32 mouse cellular contexts compared by ENCODE assay signal in genomic region chr9:4797396-4797795, GRCm38 (mm10). TPM values are rescaled to one million over a fixed set of nuclear protein-coding genes. Genes with fewer than 3 reads are reported as not detected.
"Had no signal": no experiment of that assay in that cellular context is flagged by ENCODE, and none has a peak within 500 bp of the region (broad histone marks: within the 10 kb centered on the region; RNA-seq: fewer than 3 reads in every experiment).

No protein-coding gene starts in this region.

- H3K27ac ChIP-seq: limb, embryonic 10.5 days; limb, embryonic 12.5 days; limb, embryonic 13.5 days; limb, embryonic 15.5 days; liver, embryonic 12.5 days; liver, embryonic 13.5 days; liver, embryonic 14.5 days; liver, embryonic 15.5 days; lung, embryonic 15.5 days; macrophage; midbrain, embryonic 10.5 days; midbrain, embryonic 12.5 days; midbrain, embryonic 13.5 days; midbrain, embryonic 15.5 days; neural tube, embryonic 12.5 days had no signal

- H3K36me3 ChIP-seq: limb, embryonic 10.5 days; limb, embryonic 12.5 days; limb, embryonic 13.5 days; limb, embryonic 15.5 days; liver, embryonic 12.5 days; liver, embryonic 13.5 days; liver, embryonic 15.5 days; lung, embryonic 15.5 days; midbrain, embryonic 10.5 days; midbrain, embryonic 12.5 days; midbrain, embryonic 13.5 days; midbrain, embryonic 15.5 days; neural tube, embryonic 12.5 days had no signal

- H3K9ac ChIP-seq: limb, embryonic 12.5 days; limb, embryonic 13.5 days; limb, embryonic 15.5 days; liver, embryonic 12.5 days; liver, embryonic 13.5 days; liver, embryonic 14.5 days; liver, embryonic 15.5 days; liver, postnatal 0 days; lung, embryonic 14.5 days; lung, embryonic 15.5 days; midbrain, embryonic 12.5 days; midbrain, embryonic 13.5 days; midbrain, embryonic 15.5 days; neural tube, embryonic 12.5 days had no signal

- H3K4me3 ChIP-seq: limb, embryonic 10.5 days; limb, embryonic 12.5 days; limb, embryonic 13.5 days; limb, embryonic 15.5 days; liver, embryonic 12.5 days; liver, embryonic 13.5 days; liver, embryonic 15.5 days; lung, embryonic 15.5 days; megakaryocyte, embryonic 14.5 days; midbrain, embryonic 10.5 days; midbrain, embryonic 12.5 days; midbrain, embryonic 13.5 days; myocyte; neural tube, embryonic 12.5 days had no signal

- H3K9me3 ChIP-seq: limb, embryonic 10.5 days; limb, embryonic 12.5 days; limb, embryonic 13.5 days; limb, embryonic 15.5 days; liver, embryonic 12.5 days; liver, embryonic 13.5 days; liver, embryonic 15.5 days; lung, embryonic 15.5 days; megakaryocyte, embryonic 14.5 days; midbrain, embryonic 10.5 days; midbrain, embryonic 12.5 days; midbrain, embryonic 13.5 days; midbrain, embryonic 15.5 days; neural tube, embryonic 12.5 days had no signal

- H3K27me3 ChIP-seq: limb, embryonic 15.5 days; midbrain, embryonic 12.5 days; midbrain, embryonic 13.5 days; midbrain, embryonic 15.5 days; neural tube, embryonic 12.5 days had no signal

- H3K4me1 ChIP-seq: limb, embryonic 12.5 days; liver, embryonic 12.5 days; liver, embryonic 13.5 days; liver, embryonic 15.5 days; lung, embryonic 15.5 days had no signal

- DNase-seq: left cerebral cortex, postnatal 4 days; liver; liver, embryonic 13.5 days; liver, postnatal 0 days; lung, adult 18-20 months; lung, adult 2 months; lung, embryonic 14.5 days; lung, postnatal 10 days; lung, postnatal 14 days; lung, postnatal 36 days; lung, postnatal 4 days; midbrain, embryonic 14.5 days had no signal

RNA-seq across cellular contexts. Expression of gene Gria4, which starts 1.4 kb away (rescaled TPM):
- total RNA-seq: megakaryocyte progenitor cell, adult 5-6 weeks; megakaryocyte, adult 5-6 weeks; megakaryocyte-erythroid progenitor cell, adult 5-6 weeks; monocyte, adult 5-6 weeks had no signal
- polyA plus RNA-seq: macrophage, myocyte had no signal
